Mouse (Mus musculus) left cerebral cortex, postnatal 4 days (tissue): ENCODE data around the gene Fthl17d. TPM values are rescaled to one million over a fixed set of nuclear protein-coding genes. Genes with fewer than 3 reads are reported as not detected.
"Not testable (repeated sequence)": the region's sequence is repeated elsewhere in the genome, so short reads cannot be mapped to it uniquely, and the experiment has no call there.

Experiments used
- DNase-seq: peaks from one replicate; pipeline ENCODE4 v3.0.0-alpha.2; 2022
- intact Hi-C: fragments of 180-260 bp; cut with DNase I; formaldehyde crosslinking; loops from one replicate; pipeline ENCODE4 v1.15.1; 2025
- total RNA-seq, 2 experiments: library from RNA; stranded (reverse); gene quantifications; 2 replicates each; pipeline ENCODE4 v1.2.3; 2021

Gene Fthl17d
- not detected for total RNA-seq

- intact Hi-C loops, DNase-seq: not testable (repeated sequence)
These were observed at the start of gene Fthl17d for GRCm38 (mm10) chrX:8986655-8987054. Fthl17d (minus strand) TSS chrX:8986755.

GRCm38 (mm10) chrX:9033193-9033592, 46.6 kb upstream of the Fthl17d start, which contains the start of gene Fthl17e:
Fthl17e (plus strand) TSS chrX:9033493.
- DNase-seq, intact Hi-C loops: not testable (repeated sequence)

DNA sequence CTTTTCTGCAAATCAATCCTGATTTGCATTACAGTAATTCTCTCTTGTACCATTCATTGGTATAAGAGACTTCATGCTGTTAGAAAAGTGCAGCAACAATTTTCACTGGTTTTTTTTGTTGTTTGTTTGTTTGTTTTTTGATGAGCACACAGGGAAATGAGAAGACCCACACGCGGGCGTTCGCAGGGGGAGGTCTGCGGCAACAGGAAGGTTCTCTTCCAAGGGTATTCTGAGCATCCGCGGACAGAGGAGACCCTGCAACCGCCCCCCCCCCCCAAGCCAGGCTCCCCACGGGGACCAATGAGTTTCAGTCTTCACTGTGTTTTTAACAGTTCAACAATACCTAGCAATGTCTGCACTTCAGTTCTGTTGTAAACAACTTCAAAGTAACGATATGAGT, 32.9 kb upstream of the Fthl17d start:
- intact Hi-C loops = no loop called here
- DNase-seq = no peak

- intact Hi-C loops = no loop called here
- DNase-seq = no peak
These were observed 29.5 kb upstream of the Fthl17d start for GRCm38 (mm10) chrX:9016079-9016478.

DNA sequence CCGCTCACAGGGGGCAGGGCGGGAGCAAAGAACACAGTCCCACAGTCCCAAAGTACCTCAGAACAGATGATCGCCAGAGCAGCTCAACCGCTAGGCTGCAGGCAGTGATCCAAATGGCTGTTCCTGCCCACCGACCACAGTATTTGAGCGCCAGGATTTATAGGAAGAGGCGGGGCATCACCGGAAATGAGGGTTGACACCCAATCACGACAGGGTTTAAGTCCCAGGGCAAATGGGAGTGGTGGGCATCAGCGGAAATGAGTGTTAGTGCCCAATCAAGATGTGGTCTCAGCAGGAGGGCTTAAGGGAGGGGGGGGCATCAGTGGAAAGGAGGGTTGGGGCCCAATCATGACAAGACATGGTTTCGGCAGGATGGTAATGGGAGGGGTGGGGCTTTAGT, 10.1 kb downstream of the Fthl17d start, which contains the start of gene Fthl17c:
TSS of gene Fthl17c (minus strand) at position 101 of the 400 bp plus-strand sequence.
- DNase-seq, intact Hi-C loops: not testable (repeated sequence)

GRCm38 (mm10) chrX:8964618-8965017, 21.9 kb downstream of the Fthl17d start:
- DNase-seq = peak; percentile 4
- intact Hi-C loops = not testable (repeated sequence)

DNA sequence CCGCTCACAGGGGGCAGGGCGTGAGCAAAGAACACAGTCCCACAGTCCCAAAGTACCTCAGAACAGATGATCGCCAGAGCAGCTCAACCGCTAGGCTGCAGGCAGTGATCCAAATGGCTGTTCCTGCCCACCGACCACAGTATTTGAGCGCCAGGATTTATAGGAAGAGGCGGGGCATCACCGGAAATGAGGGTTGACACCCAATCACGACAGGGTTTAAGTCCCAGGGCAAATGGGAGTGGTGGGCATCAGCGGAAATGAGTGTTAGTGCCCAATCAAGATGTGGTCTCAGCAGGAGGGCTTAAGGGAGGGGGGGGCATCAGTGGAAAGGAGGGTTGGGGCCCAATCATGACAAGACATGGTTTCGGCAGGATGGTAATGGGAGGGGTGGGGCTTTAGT, 23.7 kb downstream of the Fthl17d start, which contains the start of gene Fthl17b:
TSS of gene Fthl17b (minus strand) at position 101 of the 400 bp plus-strand sequence.
- intact Hi-C loops, DNase-seq: not testable (repeated sequence)

DNA sequence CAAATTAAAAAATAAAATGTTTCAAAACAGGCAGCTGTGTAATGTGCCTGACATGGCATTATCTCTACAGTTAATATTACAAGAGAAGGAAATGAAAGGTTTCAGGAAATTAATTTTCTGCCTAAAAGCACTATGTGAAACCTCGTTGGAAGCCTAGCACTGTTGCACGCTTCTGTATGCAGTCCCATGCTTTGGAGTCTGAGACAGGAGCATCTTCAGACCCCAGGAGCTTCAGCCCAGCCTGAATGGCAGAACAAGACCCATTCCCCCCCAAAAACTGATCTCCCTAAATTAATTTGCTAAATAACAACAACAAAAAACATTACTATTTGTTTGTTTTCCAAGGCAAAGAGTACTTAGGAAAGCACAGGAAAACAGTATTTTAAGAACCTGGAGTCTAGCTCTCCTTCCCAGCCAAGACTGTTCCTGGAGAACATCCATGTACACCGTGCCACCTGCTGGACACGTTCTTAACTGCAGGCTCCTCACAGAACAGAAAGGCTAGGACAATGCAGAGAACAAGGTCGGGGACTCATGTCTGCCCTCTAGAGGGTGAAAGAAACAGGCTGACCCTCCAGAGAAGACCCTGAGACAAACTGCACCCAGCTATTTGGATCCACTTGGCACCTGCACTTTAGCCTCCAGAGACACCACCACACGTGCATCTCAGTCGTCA, 38.3 kb downstream of the Fthl17d start:
- DNase-seq = peak; percentile 87
- intact Hi-C loops = not testable (repeated sequence)

DNA sequence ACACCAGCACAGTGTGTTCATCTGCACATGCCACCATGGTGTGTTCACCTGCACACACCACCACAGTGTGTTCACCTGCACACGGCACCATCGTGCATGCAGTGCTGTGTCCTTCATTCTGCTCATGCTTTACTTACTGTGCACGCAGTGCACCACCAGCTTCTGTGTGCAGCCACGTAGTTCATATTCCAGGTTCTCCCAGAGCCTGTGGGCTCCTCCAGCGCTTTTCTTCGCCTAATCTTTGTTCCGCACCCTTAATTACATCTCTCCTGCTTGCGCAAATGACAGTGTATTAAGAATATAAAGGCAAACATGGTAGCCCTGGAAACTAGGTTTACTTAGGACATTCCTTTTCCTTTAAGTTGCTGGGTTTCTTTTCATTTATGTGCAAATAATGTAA, 42.5 kb downstream of the Fthl17d start:
- no peak for DNase-seq
- intact Hi-C loops = no loop called here

Other genes starting within 250 kb of the Fthl17d start
- not detected for gene Ssx9, start 238.3 kb downstream of the Fthl17d start, total RNA-seq
- gene Ssxb5, start 183.1 kb downstream of the Fthl17d start, total RNA-seq = not detected
- gene Gm6592, start 142.8 kb downstream of the Fthl17d start, total RNA-seq = not detected
- not detected for gene Gm5751, start 112.5 kb downstream of the Fthl17d start, total RNA-seq
- 10 to 100 TPM; 26.3 to 27.1 TPM for gene B630019K06Rik, start 94.4 kb downstream of the Fthl17d start, total RNA-seq
- gene Fthl17b, start 23.8 kb downstream of the Fthl17d start, total RNA-seq = not detected
- gene Fthl17c, start 10.2 kb downstream of the Fthl17d start, total RNA-seq = not detected
- gene Fthl17e, start 46.7 kb upstream of the Fthl17d start, total RNA-seq = not detected
- not detected for gene Fthl17f, start 76.3 kb upstream of the Fthl17d start, total RNA-seq
- gene 4930402K13Rik, start 117.8 kb upstream of the Fthl17d start, total RNA-seq = not detected
- gene Lancl3, start 213.1 kb upstream of the Fthl17d start, total RNA-seq = 10 to 100 TPM; 11.9 to 15.7 TPM